Mouse (Mus musculus): Measurements from ENCODE around the gene Mrps5. TPM values are rescaled to one million over a fixed set of nuclear protein-coding genes. Genes with fewer than 3 reads are reported as not detected.

Gene Mrps5
- polyA plus RNA-seq, 1 experiment from 2014 or later = 70.1 TPM

GRCm38 (mm10) chr2:127654786-127655185, 67.8 kb downstream of the Mrps5 start:
- 51% methylated on average over 3 of the region's 3 CpGs for WGBS
- Histone ChIP-seq H3K27me3 (replicated peaks; ENCODE audit: insufficient read depth, low read length) (peaks cover 15% of the 10 kb centered on the region; the same call in 1 of the 2 replicates), H3K27ac (ENCODE audit: low read length) (peak overlapping the region; percentile 76; the same call in 1 of the 2 replicates), H3K4me2 (replicated peaks; ENCODE audit: low read depth, low read length) (peak overlapping the region; percentile 58; the same call in 1 of the 2 replicates), H3K9me3 (ENCODE audit: low read length) (no peaks in the 10 kb centered on the region), H3K4me1 (ENCODE audit: insufficient read depth, low read depth, low read length) (peaks cover 3% of the 10 kb centered on the region; the same call in 1 of the 2 replicates), H3K36me3 (ENCODE audit: insufficient read depth, low read length) (no peaks in the 10 kb centered on the region), H3K4me3 (ENCODE audit: low read depth, low read length) (no peak overlapping the region), H3K9ac (replicated peaks; ENCODE audit: low read depth) (no peak overlapping the region)
- ATAC-seq = no peak
- no peak for DNase-seq (ENCODE audit: low spot score)
- TF ChIP-seq CTCF (IDR thresholded peaks at IDR 0.05) (no peak), EP300 (IDR thresholded peaks at IDR 0.05) (no peak)

DNA sequence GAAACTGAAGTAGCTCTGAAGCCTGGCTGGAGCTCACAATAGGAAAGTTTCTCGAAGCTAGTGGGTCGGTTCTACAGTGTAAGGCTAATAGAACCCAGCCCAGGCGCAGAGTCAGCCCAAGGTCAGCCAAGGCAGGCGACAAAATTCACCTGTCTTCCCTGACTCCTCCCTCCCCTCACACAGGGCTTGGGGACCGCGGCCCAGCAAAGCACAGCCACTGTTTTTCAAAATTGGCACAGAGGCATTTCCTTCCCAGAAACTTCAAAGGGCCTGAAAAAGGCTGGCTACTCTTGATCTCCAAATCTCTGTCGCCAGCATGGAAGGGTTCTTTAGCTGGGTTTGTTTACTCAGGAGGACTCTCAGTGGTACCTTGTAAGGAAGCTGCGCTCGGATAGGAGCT, 68.4 kb downstream of the Mrps5 start:
- H3K4me2 ChIP-seq (replicated peaks; ENCODE audit: low read depth, low read length) = peak overlapping the region; percentile 58
- 3% methylated on average over 9 of the region's 9 CpGs for WGBS
- H3K27me3 ChIP-seq (replicated peaks; ENCODE audit: insufficient read depth, low read length) = peaks cover 15% of the 10 kb centered on the region; the same call in 1 of the 2 replicates
- peaks cover 3% of the 10 kb centered on the region; the same call in 1 of the 2 replicates for H3K4me1 ChIP-seq (ENCODE audit: insufficient read depth, low read depth, low read length)
- peak; percentile 43 for ATAC-seq
- H3K9me3 ChIP-seq (ENCODE audit: low read length) = no peaks in the 10 kb centered on the region
- peak; percentile 49 for DNase-seq (ENCODE audit: low spot score)
- peak overlapping the region; percentile 76 for H3K27ac ChIP-seq (ENCODE audit: low read length)
- no peaks in the 10 kb centered on the region for H3K36me3 ChIP-seq (ENCODE audit: insufficient read depth, low read length)
- no peak overlapping the region for H3K9ac ChIP-seq (replicated peaks; ENCODE audit: low read depth)
- TF ChIP-seq EP300 (IDR thresholded peaks at IDR 0.05) (no peak), CTCF (IDR thresholded peaks at IDR 0.05) (no peak)
- H3K4me3 ChIP-seq (ENCODE audit: low read depth, low read length) = peak overlapping the region; percentile 39

GRCm38 (mm10) chr2:127656086-127656720, 69.2 kb downstream of the Mrps5 start, which contains the start of gene Mal:
Mal (minus strand) TSS chr2:127656695.
- Histone ChIP-seq H3K9me3 (ENCODE audit: low read length) (no peaks in the 10 kb centered on the region), H3K27me3 (replicated peaks; ENCODE audit: insufficient read depth, low read length) (peaks cover 15% of the 10 kb centered on the region; the same call in 1 of the 2 replicates), H3K4me1 (ENCODE audit: insufficient read depth, low read depth, low read length) (peaks cover 3% of the 10 kb centered on the region; the same call in 1 of the 2 replicates), H3K36me3 (ENCODE audit: insufficient read depth, low read length) (no peaks in the 10 kb centered on the region), H3K4me3 (ENCODE audit: low read depth, low read length) (peak within 1 kb of the TSS; percentile 39), H3K27ac (ENCODE audit: low read length) (peak within 1 kb of the TSS; percentile 76), H3K9ac (replicated peaks; ENCODE audit: low read depth) (peak within 1 kb of the TSS; percentile 34; the same call in 1 of the 2 replicates), H3K4me2 (replicated peaks; ENCODE audit: low read depth, low read length) (peak within 1 kb of the TSS; percentile 58)
- DNase-seq (ENCODE audit: low spot score) (peak; percentile 73), ATAC-seq (peak; percentile 82)
- WGBS = 1% methylated on average over 43 of the region's 43 CpGs
- TF ChIP-seq EP300 (IDR thresholded peaks at IDR 0.05) = no peak
- no peak for TF ChIP-seq CTCF (IDR thresholded peaks at IDR 0.05)

Other genes starting within 250 kb of the Mrps5 start
- gene Astl, start 248.6 kb upstream of the Mrps5 start, polyA plus RNA-seq (2015; fragmentation: Nextera tagmentation; extraction: Ambion mirVana) = not detected in 2 replicates
- gene Adra2b, start 224.0 kb upstream of the Mrps5 start, polyA plus RNA-seq (2015; fragmentation: Nextera tagmentation; extraction: Ambion mirVana) = 0.10 and 0.30 TPM in 2 replicates
- 0.21 and 0.23 TPM in 2 replicates for gene Gpat2, start 162.0 kb upstream of the Mrps5 start, polyA plus RNA-seq (2015; fragmentation: Nextera tagmentation; extraction: Ambion mirVana)
- gene Fahd2a, start 142.7 kb upstream of the Mrps5 start, polyA plus RNA-seq (2015; fragmentation: Nextera tagmentation; extraction: Ambion mirVana) = 17.0 and 20.0 TPM in 2 replicates
- gene Kcnip3, start 65.1 kb upstream of the Mrps5 start, polyA plus RNA-seq (2015; fragmentation: Nextera tagmentation; extraction: Ambion mirVana) = 0.63 and 1.1 TPM in 2 replicates
- gene Prom2, start 45.8 kb upstream of the Mrps5 start, polyA plus RNA-seq (2015; fragmentation: Nextera tagmentation; extraction: Ambion mirVana) = 0.40 and 0.53 TPM in 2 replicates
- 2.0 and 2.1 TPM in 2 replicates for gene Zfp661, start 128 bp upstream of the Mrps5 start, polyA plus RNA-seq (2015; fragmentation: Nextera tagmentation; extraction: Ambion mirVana)
- 49.5 and 49.8 TPM in 2 replicates for gene Mal, start 69.5 kb downstream of the Mrps5 start, polyA plus RNA-seq (2015; fragmentation: Nextera tagmentation; extraction: Ambion mirVana)
- 4.1 and 5.8 TPM in 2 replicates for gene Mall, start 142.7 kb downstream of the Mrps5 start, polyA plus RNA-seq (2015; fragmentation: Nextera tagmentation; extraction: Ambion mirVana)
- gene Nphp1, start 201.7 kb downstream of the Mrps5 start, polyA plus RNA-seq (2015; fragmentation: Nextera tagmentation; extraction: Ambion mirVana) = 21.5 and 22.6 TPM in 2 replicates
- 40.4 and 42.7 TPM in 2 replicates for gene Mtln, start 205.3 kb downstream of the Mrps5 start, polyA plus RNA-seq (2015; fragmentation: Nextera tagmentation; extraction: Ambion mirVana)
- 1.4 and 2.6 TPM in 2 replicates for gene Bub1, start 244.6 kb downstream of the Mrps5 start, polyA plus RNA-seq (2015; fragmentation: Nextera tagmentation; extraction: Ambion mirVana)